Mouse (Mus musculus) heart, adult 11 months (tissue): ENCODE measurements around the gene Slc24a2.

Experiments used
- DNase-seq: peaks from one replicate; pipeline ENCODE4 v3.0.0; 2022

Slc24a2 gene

GRCm38 (mm10) chr4:87115726-87116125 lies 114.6 kb downstream of the Slc24a2 start:
- DNase-seq, result peak; percentile 71

GRCm38 (mm10) chr4:87109331-87110059 lies 120.8 kb downstream of the Slc24a2 start:
- peak; percentile 10 for DNase-seq

GRCm38 (mm10) chr4:87100936-87101335 lies 129.3 kb downstream of the Slc24a2 start:
- DNase-seq, result peak; percentile 79

GRCm38 (mm10) chr4:87096186-87096585 lies 134.1 kb downstream of the Slc24a2 start:
- peak; percentile 98 for DNase-seq

GRCm38 (mm10) chr4:87093612-87094011 lies 136.7 kb downstream of the Slc24a2 start:
- peak; percentile 90 for DNase-seq

- DNase-seq, result peak; percentile 71
Observed at GRCm38 (mm10) chr4:87090841-87091240, 139.4 kb downstream of the Slc24a2 start.

- DNase-seq, result peak; percentile 72
Observed at GRCm38 (mm10) chr4:87088713-87089112, 141.6 kb downstream of the Slc24a2 start.

- DNase-seq, result peak; percentile 52
Observed at GRCm38 (mm10) chr4:87087597-87087996, 142.7 kb downstream of the Slc24a2 start.

GRCm38 (mm10) chr4:87086933-87087577 lies 143.2 kb downstream of the Slc24a2 start:
- DNase-seq, result peak; percentile 95

- no peak for DNase-seq
Observed at GRCm38 (mm10) chr4:87081321-87081720, 149.0 kb downstream of the Slc24a2 start.

GRCm38 (mm10) chr4:87079305-87079704 lies 151.0 kb downstream of the Slc24a2 start:
- DNase-seq, result no peak

- no peak for DNase-seq
Observed at GRCm38 (mm10) chr4:87078726-87079125, 151.6 kb downstream of the Slc24a2 start.

- no peak for DNase-seq
Observed at GRCm38 (mm10) chr4:87075761-87076160, 154.5 kb downstream of the Slc24a2 start.

GRCm38 (mm10) chr4:87068121-87068520 lies 162.2 kb downstream of the Slc24a2 start:
- DNase-seq, result peak; percentile 61

- DNase-seq, result no peak
Observed at GRCm38 (mm10) chr4:87065227-87065626, 165.1 kb downstream of the Slc24a2 start.

GRCm38 (mm10) chr4:87064561-87064960 lies 165.7 kb downstream of the Slc24a2 start:
- DNase-seq, result no peak

GRCm38 (mm10) chr4:87062771-87063253 lies 167.5 kb downstream of the Slc24a2 start:
- no peak for DNase-seq

GRCm38 (mm10) chr4:87061696-87062095 lies 168.6 kb downstream of the Slc24a2 start:
- DNase-seq, result no peak

- DNase-seq, result no peak
Observed at GRCm38 (mm10) chr4:87057572-87057971, 172.7 kb downstream of the Slc24a2 start.

- no peak for DNase-seq
Observed at GRCm38 (mm10) chr4:87055768-87056167, 174.5 kb downstream of the Slc24a2 start.

- DNase-seq, result peak; percentile 71
Observed at GRCm38 (mm10) chr4:87052881-87053280, 177.4 kb downstream of the Slc24a2 start.

- no peak for DNase-seq
Observed at GRCm38 (mm10) chr4:87049061-87049460, 181.2 kb downstream of the Slc24a2 start.

GRCm38 (mm10) chr4:87047131-87047530 lies 183.1 kb downstream of the Slc24a2 start:
- DNase-seq, result no peak

- no peak for DNase-seq
Observed at GRCm38 (mm10) chr4:87043296-87043695, 187.0 kb downstream of the Slc24a2 start.
